ENCODE assay signal across 9 mouse cellular contexts in the genomic region with DNA sequence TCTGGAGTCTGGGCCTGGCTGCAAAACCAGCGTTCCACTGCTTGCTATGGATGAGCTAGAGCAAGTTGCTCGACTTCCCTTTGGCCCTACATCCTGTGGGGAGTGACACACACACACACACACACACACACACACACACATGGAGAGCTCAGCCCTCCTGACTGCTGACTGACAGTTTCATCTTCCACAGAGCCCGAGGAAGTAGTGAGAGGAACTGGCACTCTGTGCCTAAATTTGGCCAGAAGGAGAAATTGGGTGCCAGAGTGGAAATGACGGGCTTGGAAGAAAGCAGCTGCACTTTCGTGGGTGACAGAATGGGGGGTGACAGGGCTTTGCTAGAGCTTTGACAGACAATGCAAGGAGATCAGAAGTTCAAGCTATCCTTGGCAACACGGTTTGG. TPM values are rescaled to one million over a fixed set of nuclear protein-coding genes. Genes with fewer than 3 reads are reported as not detected.
DNase-seq lines count a peak whose midpoint lies in the region; ATAC-seq and TF ChIP-seq lines count a peak whose summit lies in the region.
"Had no signal": no experiment of that assay in that cellular context is flagged by ENCODE, and none has a peak within 500 bp of the region (broad histone marks: within the 10 kb centered on the region; RNA-seq: fewer than 3 reads in every experiment).

No protein-coding gene starts in this region.

- no peaks in the 10 kb centered on the region for H3K36me3 ChIP-seq in heart, embryonic 12.5 days
- no peaks in the 10 kb centered on the region for H3K36me3 ChIP-seq in liver, embryonic 13.5 days
- H3K36me3 ChIP-seq in forebrain, embryonic 13.5 days (ENCODE audit: poor library complexity, severe bottlenecking): no peaks in the 10 kb centered on the region
- H3K36me3 ChIP-seq: limb, embryonic 13.5 days had no signal

- H3K27ac ChIP-seq in heart, embryonic 12.5 days (ENCODE audit: poor library complexity, severe bottlenecking): no peak overlapping the region
- H3K27ac ChIP-seq in gastrocnemius, adult 2 months: 0 out of 2 replicates have a peak overlapping the region, but pooled peaks have one; percentile 53
- H3K27ac ChIP-seq in liver, embryonic 13.5 days: peak overlapping the region; percentile 30
- H3K27ac ChIP-seq in forebrain, embryonic 13.5 days: no peak overlapping the region
- H3K27ac ChIP-seq: limb, embryonic 13.5 days had no signal

- no peak overlapping the region for H3K4me3 ChIP-seq in heart, embryonic 12.5 days
- H3K4me3 ChIP-seq in gastrocnemius, adult 2 months: no peak overlapping the region
- H3K4me3 ChIP-seq in liver, embryonic 13.5 days (replicated peaks): no peak overlapping the region
- no peak overlapping the region for H3K4me3 ChIP-seq in forebrain, embryonic 13.5 days
- H3K4me3 ChIP-seq: limb, embryonic 13.5 days had no signal

- no peak for TF ChIP-seq CTCF in gastrocnemius, adult 2 months (IDR thresholded peaks at IDR 0.05)

- ATAC-seq in heart, embryonic 12.5 days (ENCODE audit: insufficient number of reproducible peaks, low FRiP score): no peak
- no peak for ATAC-seq in liver, embryonic 13.5 days (ENCODE audit: low read depth)
- no peak for ATAC-seq in forebrain, embryonic 13.5 days

- no peaks in the 10 kb centered on the region for H3K27me3 ChIP-seq in heart, embryonic 12.5 days (replicated peaks)
- no peaks in the 10 kb centered on the region for H3K27me3 ChIP-seq in liver, embryonic 13.5 days
- H3K27me3 ChIP-seq in forebrain, embryonic 13.5 days: no peaks in the 10 kb centered on the region
- H3K27me3 ChIP-seq: limb, embryonic 13.5 days had no signal

- whole genome bisulfite sequencing in heart, embryonic 12.5 days: 51% methylated on average over 6 of the region's 6 CpGs
- 16% methylated on average over 6 of the region's 6 CpGs for WGBS in liver, embryonic 13.5 days (ENCODE audit: insufficient replicate concordance)
- 61% methylated on average over 6 of the region's 6 CpGs for WGBS in forebrain, embryonic 13.5 days

- 0 out of 2 replicates have a peak, but pooled peaks cover 2% of the 10 kb centered on the region for H3K4me1 ChIP-seq in heart, embryonic 12.5 days (replicated peaks)
- peaks cover 13% of the 10 kb centered on the region; the same call in 1 of the 2 replicates for H3K4me1 ChIP-seq in liver, embryonic 13.5 days (replicated peaks)
- no peaks in the 10 kb centered on the region for H3K4me1 ChIP-seq in forebrain, embryonic 13.5 days

- DNase-seq in heart, adult 18-20 months: peak; percentile 41 to 79
- peak; percentile 23 to 24 for DNase-seq in B cell, adult 2 months
- peak; percentile 59 for DNase-seq in gastrocnemius, adult 2 months
- no peak for DNase-seq in liver, embryonic 13.5 days
- peak; percentile 55 for DNase-seq in skeletal muscle tissue, adult 2 months (ENCODE audit: low read depth, low spot score)
- DNase-seq in natural killer cell, adult 2 months (ENCODE audit: low spot score in 2 of 2): no peak

- no peak overlapping the region for H3K9ac ChIP-seq in heart, embryonic 12.5 days
- no peak overlapping the region for H3K9ac ChIP-seq in liver, embryonic 13.5 days
- no peak overlapping the region for H3K9ac ChIP-seq in forebrain, embryonic 13.5 days
- H3K9ac ChIP-seq: limb, embryonic 13.5 days had no signal

- no peak overlapping the region for H3K4me2 ChIP-seq in heart, embryonic 12.5 days
- H3K4me2 ChIP-seq in liver, embryonic 13.5 days: peak overlapping the region; percentile 1; the same call in 1 of the 2 replicates
- no peak overlapping the region for H3K4me2 ChIP-seq in forebrain, embryonic 13.5 days
- H3K4me2 ChIP-seq: limb, embryonic 13.5 days had no signal

- H3K9me3 ChIP-seq in heart, embryonic 12.5 days (replicated peaks): peaks cover 5% of the 10 kb centered on the region; the same call in 1 of the 2 replicates
- H3K9me3 ChIP-seq in liver, embryonic 13.5 days (replicated peaks): no peaks in the 10 kb centered on the region
- no peaks in the 10 kb centered on the region for H3K9me3 ChIP-seq in forebrain, embryonic 13.5 days (replicated peaks)
- H3K9me3 ChIP-seq: limb, embryonic 13.5 days had no signal

- intact Hi-C loops in gastrocnemius, adult 2 months (cut with DNase I): no loop called here

RNA-seq across cellular contexts. Expression of a gene that starts 9.5 kb away (rescaled TPM):
- not detected for total RNA-seq in heart, adult 18-20 months (2021)
- polyA plus RNA-seq in heart, embryonic 12.5 days (2016; fragmentation: Nextera tagmentation; extraction: Ambion mirVana): not detected in 2 replicates
- total RNA-seq in gastrocnemius, adult 2 months (2021): not detected
- 1.3 and 1.5 TPM in 2 replicates for polyA plus RNA-seq in liver, embryonic 13.5 days (2015; fragmentation: Nextera tagmentation; extraction: Ambion mirVana)
- not detected in 2 replicates for polyA plus RNA-seq in forebrain, embryonic 13.5 days (2015; fragmentation: Nextera tagmentation; extraction: Ambion mirVana)
- polyA plus RNA-seq: limb, embryonic 13.5 days had no signal

RNA-seq across cellular contexts. Expression of a gene that starts 23.7 kb away (rescaled TPM):
- total RNA-seq in heart, adult 18-20 months (2021): 1 to 10 TPM; 3.6 to 4.9 TPM
- polyA plus RNA-seq in heart, embryonic 12.5 days (2016; fragmentation: Nextera tagmentation; extraction: Ambion mirVana): 5.2 and 6.1 TPM in 2 replicates
- total RNA-seq in gastrocnemius, adult 2 months (2021): 1 to 10 TPM; 1.6 TPM
- polyA plus RNA-seq in liver, embryonic 13.5 days (2015; fragmentation: Nextera tagmentation; extraction: Ambion mirVana): 22.6 and 23.9 TPM in 2 replicates
- 6.7 and 7.2 TPM in 2 replicates for polyA plus RNA-seq in forebrain, embryonic 13.5 days (2015; fragmentation: Nextera tagmentation; extraction: Ambion mirVana)

RNA-seq across cellular contexts. Expression of a gene that starts 57.8 kb away (rescaled TPM):
- total RNA-seq in heart, adult 18-20 months (2021): 10 to 100 TPM; 12.1 to 12.6 TPM
- 14.9 and 16.2 TPM in 2 replicates for polyA plus RNA-seq in heart, embryonic 12.5 days (2016; fragmentation: Nextera tagmentation; extraction: Ambion mirVana)
- 10 to 100 TPM; 15.1 to 16.6 TPM for total RNA-seq in gastrocnemius, adult 2 months (2021)
- polyA plus RNA-seq in liver, embryonic 13.5 days (2015; fragmentation: Nextera tagmentation; extraction: Ambion mirVana): 5.5 and 5.6 TPM in 2 replicates
- 8.8 and 8.9 TPM in 2 replicates for polyA plus RNA-seq in forebrain, embryonic 13.5 days (2015; fragmentation: Nextera tagmentation; extraction: Ambion mirVana)

RNA-seq across cellular contexts. Expression of a gene that starts 57.9 kb away (rescaled TPM):
- 1 to 10 TPM; 6.9 to 7.4 TPM for total RNA-seq in heart, adult 18-20 months (2021)
- 11.9 and 12.5 TPM in 2 replicates for polyA plus RNA-seq in heart, embryonic 12.5 days (2016; fragmentation: Nextera tagmentation; extraction: Ambion mirVana)
- total RNA-seq in gastrocnemius, adult 2 months (2021): 1 to 10 TPM; 6.2 to 7.8 TPM
- polyA plus RNA-seq in liver, embryonic 13.5 days (2015; fragmentation: Nextera tagmentation; extraction: Ambion mirVana): 13.0 and 14.3 TPM in 2 replicates
- polyA plus RNA-seq in forebrain, embryonic 13.5 days (2015; fragmentation: Nextera tagmentation; extraction: Ambion mirVana): 15.4 and 18.3 TPM in 2 replicates

Comparison
In these comparisons a context has a peak if more than half of its experiments do, and no peak if none do; other contexts are left out.
1. DNase-seq: peak in heart, adult 18-20 months (2 of 2), B cell, adult 2 months (2 of 2), gastrocnemius, adult 2 months (single experiment) and skeletal muscle tissue, adult 2 months (single experiment); none in liver, embryonic 13.5 days (single experiment) and natural killer cell, adult 2 months (0 of 2).
2. H3K27ac ChIP-seq: peak in gastrocnemius, adult 2 months (single experiment) and liver, embryonic 13.5 days (single experiment); none in heart, embryonic 12.5 days (single experiment) and forebrain, embryonic 13.5 days (single experiment).